Mouse (Mus musculus) spleen, adult 2 months (tissue): ENCODE data around the gene Nop58. TPM values are rescaled to one million over a fixed set of nuclear protein-coding genes. Genes with fewer than 3 reads are reported as not detected.

Source experiments
- DNase-seq, 2 experiments: peaks; one replicate each; pipeline versions ENCODE4 v3.0.0 to v3.0.0-alpha.2; 2012 to 2021; ENCODE audit warnings: low spot score in 2 of 2, low read depth in 1 of 2
- H3K27ac ChIP-seq: fragments of 200-500 bp; 2 replicates; pipeline ENCODE4 v1.5.1; 2012; ENCODE audit warnings: low read length, inconsistent platforms; ENCODE audit not compliant: insufficient read depth
- H3K27me3 ChIP-seq: fragments of 200-500 bp; 2 replicates; pipeline ENCODE4 v1.6.1; 2012; ENCODE audit warnings: mild to moderate bottlenecking, moderate library complexity, low read length, inconsistent platforms; ENCODE audit not compliant: control insufficient read depth, insufficient read depth
- H3K36me3 ChIP-seq: fragments of 200-500 bp; 2 replicates; pipeline ENCODE4 v1.6.1; 2012; ENCODE audit warnings: mild to moderate bottlenecking, low read length, inconsistent platforms; ENCODE audit not compliant: control insufficient read depth, insufficient read depth
- H3K4me1 ChIP-seq: fragments of 200-500 bp; 2 replicates; pipeline ENCODE4 v1.6.1; 2011; ENCODE audit warnings: inconsistent platforms; ENCODE audit not compliant: control insufficient read depth, insufficient read depth, insufficient read length
- H3K4me3 ChIP-seq: fragments of 200-500 bp; 2 replicates; pipeline ENCODE4 v1.5.1; 2011; ENCODE audit warnings: mild to moderate bottlenecking, inconsistent platforms; ENCODE audit not compliant: insufficient read depth, insufficient read length; ENCODE audit errors: extremely low read depth
- CTCF ChIP-seq: fragments of 200-500 bp; IDR thresholded peaks from 2 replicates; pipeline ENCODE4 v1.5.1; 2011; ENCODE audit warnings: mild to moderate bottlenecking, inconsistent platforms; ENCODE audit not compliant: insufficient read depth, insufficient read length, insufficient replicate concordance; ENCODE audit errors: extremely low read depth
- POLR2A ChIP-seq: fragments of 200-500 bp; IDR thresholded peaks from 2 replicates; pipeline ENCODE4 v1.6.1; 2011; ENCODE audit warnings: low read depth, low read length, inconsistent platforms
- WGBS: fragments of 180-500 bp; shearing (Covaris S2); methylation state at CpG from one replicate; pipeline ENCODE4 v1.1.7; 2018; 5-methylcytosine and 5-hydroxymethylcytosine counted together
- polyA plus RNA-seq: library from polyadenylated mRNA; depleted of rRNA; stranded (reverse); fragments of >200 nt; gene quantifications from 2 replicates; pipeline ENCODE4 v1.2.3, GENCODE M21; 2012

The Nop58 gene
- polyA plus RNA-seq, 1 experiment: 16.0 TPM

DNA sequence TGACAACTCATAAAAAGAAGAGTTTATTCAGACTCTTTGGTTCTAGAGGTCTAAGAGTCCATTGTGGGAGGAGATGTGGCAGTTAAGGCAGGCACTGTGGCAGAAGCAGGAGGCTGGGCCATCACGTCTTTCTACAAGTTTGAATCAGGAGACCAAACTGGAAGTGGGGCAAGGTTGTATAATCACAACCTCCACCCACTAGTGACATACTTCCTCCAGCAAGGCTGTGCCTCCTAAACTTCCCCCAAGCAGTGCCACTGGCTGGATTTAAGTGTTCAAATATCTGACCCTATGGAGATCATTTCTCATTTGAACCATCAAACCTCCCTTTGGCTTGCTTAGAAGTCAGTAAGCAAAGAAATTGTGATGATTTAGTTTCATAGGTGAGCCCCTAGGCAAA is 70.5 kb downstream of the Nop58 start:
- no peaks in the 10 kb centered on the region for H3K4me1 ChIP-seq
- H3K27me3 ChIP-seq: no peaks in the 10 kb centered on the region
- no peak overlapping the region for H3K27ac ChIP-seq
- WGBS: 43% methylated on average over 1 of the region's 1 CpGs
- no peak overlapping the region for H3K4me3 ChIP-seq
- no peaks in the 10 kb centered on the region for H3K36me3 ChIP-seq
- no peak for DNase-seq
- TF ChIP-seq POLR2A (no peak), CTCF (no peak)

- peaks cover 3% of the 10 kb centered on the region; the same call in 1 of the 2 replicates for H3K27me3 ChIP-seq
- H3K4me1 ChIP-seq: no peaks in the 10 kb centered on the region; the same call in 1 of the 2 replicates
- no peaks in the 10 kb centered on the region for H3K36me3 ChIP-seq
- 91% methylated on average over 1 of the region's 1 CpGs for WGBS
- TF ChIP-seq POLR2A: no peak
- no peak for DNase-seq
- no peak overlapping the region for H3K4me3 ChIP-seq
- no peak overlapping the region for H3K27ac ChIP-seq
These were observed 73.6 kb downstream of the Nop58 start for GRCm38 (mm10) chr1:59758325-59758724.

DNA sequence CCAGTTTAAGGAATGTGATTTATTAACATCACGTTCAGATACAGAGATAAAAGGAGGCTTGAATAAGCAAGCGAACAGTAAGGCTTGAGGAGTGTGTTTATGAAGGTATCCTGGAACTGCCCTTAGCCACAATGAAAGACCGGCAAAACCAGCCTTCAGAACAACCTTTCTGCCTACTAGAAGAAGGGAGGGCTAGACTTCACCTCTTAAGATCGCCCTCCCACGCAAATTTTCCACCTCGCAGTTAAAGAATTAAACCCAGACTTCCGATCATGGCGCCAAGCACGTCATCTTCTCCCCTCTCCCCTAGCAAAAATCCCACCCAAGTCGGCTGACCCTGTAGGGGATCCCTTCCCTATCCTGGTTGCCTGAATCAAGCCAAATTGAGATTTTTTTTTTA is 77.4 kb downstream of the Nop58 start:
- DNase-seq: peak; percentile 30 to 44
- 21% methylated on average over 10 of the region's 10 CpGs for WGBS
- Histone ChIP-seq H3K4me1 (peaks cover 3% of the 10 kb centered on the region; the same call in 1 of the 2 replicates), H3K27me3 (peaks cover 11% of the 10 kb centered on the region), H3K4me3 (peak overlapping the region; percentile 83), H3K36me3 (no peaks in the 10 kb centered on the region), H3K27ac (no peak overlapping the region)
- TF ChIP-seq CTCF (no peak), POLR2A (no peak)

GRCm38 (mm10) chr1:59762651-59763163 is 77.9 kb downstream of the Nop58 start:
- H3K27me3 ChIP-seq: peaks cover 11% of the 10 kb centered on the region
- WGBS: under 1% methylated on average over 44 of the region's 44 CpGs
- peaks cover 3% of the 10 kb centered on the region; the same call in 1 of the 2 replicates for H3K4me1 ChIP-seq
- DNase-seq: no peak
- no peak for TF ChIP-seq CTCF
- no peak for TF ChIP-seq POLR2A
- peak overlapping the region; percentile 75 for H3K27ac ChIP-seq
- no peaks in the 10 kb centered on the region for H3K36me3 ChIP-seq
- H3K4me3 ChIP-seq: peak overlapping the region; percentile 83

- Histone ChIP-seq H3K36me3 (no peaks in the 10 kb centered on the region), H3K4me1 (peaks cover 3% of the 10 kb centered on the region; the same call in 1 of the 2 replicates), H3K27ac (peak within 1 kb of the TSS; percentile 75), H3K27me3 (peaks cover 11% of the 10 kb centered on the region), H3K4me3 (peak within 1 kb of the TSS; percentile 83)
- under 1% methylated on average over 53 of the region's 75 CpGs for WGBS
- TF ChIP-seq CTCF (0 out of 2 replicates have a peak, but pooled peaks have one; percentile 1), POLR2A (no peak)
- peak; percentile 44 to 69 for DNase-seq
These were observed 78.5 kb downstream of the Nop58 start, which contains the start of gene Bmpr2 for GRCm38 (mm10) chr1:59763164-59763768. Gene Bmpr2 (plus strand): TSS chr1:59763400.

DNA sequence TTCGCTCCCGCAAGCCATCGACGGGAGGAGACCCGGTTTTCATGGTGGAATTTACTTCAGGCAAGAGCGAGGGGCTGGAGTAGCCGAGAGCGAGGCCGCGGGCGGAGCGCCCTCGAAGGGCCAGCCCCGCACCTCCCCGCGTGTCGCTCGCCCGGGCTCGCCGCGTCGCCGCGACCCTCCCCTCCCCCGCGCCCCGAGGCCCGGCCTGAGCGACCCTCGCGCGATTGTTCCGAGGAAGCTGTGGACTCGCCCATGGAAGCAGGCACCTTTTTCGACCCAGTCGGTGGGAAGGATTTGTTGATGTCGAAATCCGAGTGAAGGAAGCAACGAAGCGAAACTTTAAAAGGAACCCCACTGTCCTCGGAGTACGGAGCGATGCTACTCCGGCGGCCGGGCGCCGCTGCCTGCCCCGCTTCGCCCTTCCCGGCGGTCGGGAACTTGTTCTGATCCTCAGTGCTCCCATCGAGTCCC is 79.0 kb downstream of the Nop58 start:
- H3K36me3 ChIP-seq: no peaks in the 10 kb centered on the region
- peak in 1 of 2 experiments; percentile 15 for DNase-seq
- TF ChIP-seq CTCF (no peak), POLR2A (no peak)
- H3K27me3 ChIP-seq: peaks cover 11% of the 10 kb centered on the region
- H3K4me1 ChIP-seq: peaks cover 3% of the 10 kb centered on the region; the same call in 1 of the 2 replicates
- peak overlapping the region; percentile 66 for H3K27ac ChIP-seq
- WGBS: under 1% methylated on average over 55 of the region's 55 CpGs
- H3K4me3 ChIP-seq: peak overlapping the region; percentile 83

- H3K27me3 ChIP-seq: peaks cover 11% of the 10 kb centered on the region
- 1% methylated on average over 27 of the region's 27 CpGs for WGBS
- no peak for TF ChIP-seq POLR2A
- no peak for TF ChIP-seq CTCF
- peak overlapping the region; percentile 83 for H3K4me3 ChIP-seq
- peaks cover 3% of the 10 kb centered on the region; the same call in 1 of the 2 replicates for H3K4me1 ChIP-seq
- peak overlapping the region; percentile 45; the same call in 1 of the 2 replicates for H3K27ac ChIP-seq
- no peaks in the 10 kb centered on the region for H3K36me3 ChIP-seq
- peak in 1 of 2 experiments; percentile 3 for DNase-seq
These were observed 79.7 kb downstream of the Nop58 start for GRCm38 (mm10) chr1:59764407-59764971.
